Mouse (Mus musculus) heart, embryonic 16.5 days (tissue): ENCODE results near the gene Krt34. TPM values are rescaled to one million over a fixed set of nuclear protein-coding genes. Genes with fewer than 3 reads are reported as not detected.

Experiments used
- ATAC-seq: fragments of 200-750 bp; cut with Nextera tagmentation; replicated peaks from 2 replicates; pipeline ENCODE4 v1.8.0; 2017; ENCODE audit warnings: moderate number of reproducible peaks; ENCODE audit not compliant: insufficient read depth, low FRiP score; ENCODE audit errors: extremely low read depth
- H3K27ac ChIP-seq: fragments of 300-500 bp; sonication (generic); 2 replicates; pipeline ENCODE4 v1.5.1; 2014; ENCODE audit warnings: mild to moderate bottlenecking, low read length, control low read depth, moderate library complexity
- H3K27me3 ChIP-seq: fragments of 300-500 bp; sonication (generic); 2 replicates; pipeline ENCODE4 v1.6.1; 2014; ENCODE audit warnings: low read length, mixed read lengths; ENCODE audit not compliant: control insufficient read depth, insufficient read depth
- H3K36me3 ChIP-seq: fragments of 300-500 bp; sonication (generic); 2 replicates; pipeline ENCODE4 v1.6.1; 2014; ENCODE audit not compliant: control insufficient read depth, insufficient read depth
- H3K4me1 ChIP-seq: fragments of 300-500 bp; sonication (generic); 2 replicates; pipeline ENCODE4 v1.6.1; 2014; ENCODE audit warnings: low read length, mixed read lengths; ENCODE audit not compliant: control insufficient read depth, insufficient read depth
- H3K4me2 ChIP-seq: fragments of 300-500 bp; sonication (generic); 2 replicates; pipeline ENCODE4 v1.6.1; 2014; ENCODE audit warnings: low read depth, mild to moderate bottlenecking, control low read depth, low read length
- H3K4me3 ChIP-seq: fragments of 300-500 bp; sonication (generic); 2 replicates; pipeline ENCODE4 v1.5.1; 2014; ENCODE audit warnings: mild to moderate bottlenecking, control low read depth, low read length
- H3K9ac ChIP-seq: fragments of 300-500 bp; sonication (generic); 2 replicates; pipeline ENCODE4 v1.6.1; 2014; ENCODE audit warnings: low read length, control low read depth
- H3K9me3 ChIP-seq: fragments of 300-500 bp; sonication (generic); replicated peaks from 2 replicates; pipeline ENCODE4 v1.6.1; 2016; ENCODE audit warnings: low read length; ENCODE audit not compliant: control insufficient read depth
- WGBS: fragments of 180-500 bp; shearing (Covaris S2); extraction: QIAGEN DNeasy Blood & Tissue Kit; methylation state at CpG from one replicate; pipeline ENCODE4 v1.1.7; 2014; 5-methylcytosine and 5-hydroxymethylcytosine counted together
- polyA plus RNA-seq: library from polyadenylated mRNA; unstranded; fragments of >200 nt; fragmentation: Nextera tagmentation; extraction: Ambion mirVana; gene quantifications from 2 replicates; pipeline ENCODE4 v1.2.1, GENCODE M21; 2015

Krt34 gene
- polyA plus RNA-seq, 1 experiment from 2014 or later: not detected

DNA sequence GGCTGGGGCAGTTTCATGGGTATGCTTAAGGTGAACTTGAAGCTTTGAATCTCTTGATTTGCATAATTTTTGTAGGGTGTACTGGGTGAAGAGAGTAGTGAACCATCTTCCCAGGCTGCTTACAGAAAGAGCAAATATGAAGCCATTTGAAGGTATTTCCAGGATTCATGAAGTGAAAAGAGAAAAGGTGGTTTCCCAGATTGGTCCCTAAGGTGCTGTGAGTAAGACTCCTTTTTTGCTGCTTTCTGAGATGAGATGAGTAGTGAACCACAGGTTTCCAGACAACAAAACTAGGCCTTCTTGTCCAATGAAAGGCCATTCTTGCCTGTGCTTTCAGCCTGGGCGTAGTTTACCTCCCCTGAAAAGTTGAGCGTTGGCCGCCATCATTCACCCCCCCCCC, 52.8 kb downstream of the Krt34 start:
- no peak overlapping the region for H3K4me3 ChIP-seq
- no peak overlapping the region for H3K27ac ChIP-seq
- WGBS: 89% methylated on average over 3 of the region's 3 CpGs
- no peaks in the 10 kb centered on the region for H3K4me1 ChIP-seq
- H3K36me3 ChIP-seq: no peaks in the 10 kb centered on the region
- H3K9ac ChIP-seq: no peak overlapping the region
- H3K27me3 ChIP-seq: peaks cover 17% of the 10 kb centered on the region
- no peak for ATAC-seq
- H3K4me2 ChIP-seq: no peak overlapping the region
- no peaks in the 10 kb centered on the region for H3K9me3 ChIP-seq

Other genes starting within 250 kb of the Krt34 start
- gene Gm11596, start 248.1 kb downstream of the Krt34 start, polyA plus RNA-seq: not detected in 2 replicates
- not detected in 2 replicates for gene Gm11569, start 242.6 kb downstream of the Krt34 start, polyA plus RNA-seq
- not detected in 2 replicates for gene Gm11554, start 237.1 kb downstream of the Krt34 start, polyA plus RNA-seq
- gene Krtap4-13, start 231.7 kb downstream of the Krt34 start, polyA plus RNA-seq: not detected in 2 replicates
- gene Gm11564, start 225.9 kb downstream of the Krt34 start, polyA plus RNA-seq: not detected in 2 replicates
- not detected in 2 replicates for gene 2300003K06Rik, start 203.5 kb downstream of the Krt34 start, polyA plus RNA-seq
- not detected in 2 replicates for gene Krtap4-16, start 189.9 kb downstream of the Krt34 start, polyA plus RNA-seq
- not detected in 2 replicates for gene Gm11568, start 183.6 kb downstream of the Krt34 start, polyA plus RNA-seq
- not detected in 2 replicates for gene Gm11559, start 177.1 kb downstream of the Krt34 start, polyA plus RNA-seq
- gene Krtap9-1, start 168.2 kb downstream of the Krt34 start, polyA plus RNA-seq: not detected in 2 replicates
- gene Gm11567, start 162.4 kb downstream of the Krt34 start, polyA plus RNA-seq: not detected in 2 replicates
- gene Krtap31-1, start 133.6 kb downstream of the Krt34 start, polyA plus RNA-seq: not detected in 2 replicates
- gene Gm11565, start 126.8 kb downstream of the Krt34 start, polyA plus RNA-seq: not detected in 2 replicates
- gene Krtap31-2, start 105.3 kb downstream of the Krt34 start, polyA plus RNA-seq: not detected in 2 replicates
- gene Krtap9-5, start 93.1 kb downstream of the Krt34 start, polyA plus RNA-seq: not detected in 2 replicates
- gene Krtap29-1, start 62.5 kb downstream of the Krt34 start, polyA plus RNA-seq: not detected in 2 replicates
- not detected in 2 replicates for gene Krtap16-1, start 55.0 kb downstream of the Krt34 start, polyA plus RNA-seq
- 0.27 TPM in 1 of 2 replicates, not detected in the other for gene Krtap17-1, start 47.6 kb downstream of the Krt34 start, polyA plus RNA-seq
- gene Krt33a, start 25.3 kb downstream of the Krt34 start, polyA plus RNA-seq: not detected in 2 replicates
- not detected in 2 replicates for gene Krt33b, start 11.7 kb downstream of the Krt34 start, polyA plus RNA-seq
- gene Krt31, start 9.0 kb upstream of the Krt34 start, polyA plus RNA-seq: 0.12 TPM in 1 of 2 replicates, not detected in the other
- not detected in 2 replicates for gene Krt32, start 46.7 kb upstream of the Krt34 start, polyA plus RNA-seq
- gene Krt35, start 54.7 kb upstream of the Krt34 start, polyA plus RNA-seq: not detected in 2 replicates
- not detected in 2 replicates for gene Krt36, start 64.1 kb upstream of the Krt34 start, polyA plus RNA-seq
- 0.58 and 1.7 TPM in 2 replicates for gene Krt13, start 80.0 kb upstream of the Krt34 start, polyA plus RNA-seq
- 12.4 and 18.4 TPM in 2 replicates for gene Krt15, start 94.4 kb upstream of the Krt34 start, polyA plus RNA-seq
- gene Krt19, start 107.1 kb upstream of the Krt34 start, polyA plus RNA-seq: 64.1 and 79.3 TPM in 2 replicates
- not detected in 2 replicates for gene Krt9, start 151.7 kb upstream of the Krt34 start, polyA plus RNA-seq
- 5.0 and 7.8 TPM in 2 replicates for gene Krt14, start 166.0 kb upstream of the Krt34 start, polyA plus RNA-seq
- gene Krt16, start 207.3 kb upstream of the Krt34 start, polyA plus RNA-seq: 0.24 and 0.49 TPM in 2 replicates
- 26.6 and 58.5 TPM in 2 replicates for gene Krt17, start 219.5 kb upstream of the Krt34 start, polyA plus RNA-seq
- not detected in 2 replicates for gene Krt42, start 228.3 kb upstream of the Krt34 start, polyA plus RNA-seq